Mouse (Mus musculus) frontal cortex, postnatal 25 days (tissue): ENCODE results near the gene Thrap3.

Experiments
- DNase-seq, 2 experiments: peaks; one replicate each; pipeline ENCODE4 v3.0.0; 2022; ENCODE audit warnings: low spot score in 2 of 2

Gene Thrap3

GRCm38 (mm10) chr4:126145396-126145795 lies 57.2 kb downstream of the Thrap3 start:
- no peak for DNase-seq

- no peak for DNase-seq
Measured at GRCm38 (mm10) chr4:126141021-126141420, 61.5 kb downstream of the Thrap3 start.

GRCm38 (mm10) chr4:126137773-126138172 lies 64.8 kb downstream of the Thrap3 start:
- DNase-seq: no peak

GRCm38 (mm10) chr4:126134639-126135038 lies 67.9 kb downstream of the Thrap3 start:
- no peak for DNase-seq

GRCm38 (mm10) chr4:126134236-126134635 lies 68.3 kb downstream of the Thrap3 start:
- no peak for DNase-seq

- DNase-seq: no peak
Measured at GRCm38 (mm10) chr4:126132636-126133264, 69.8 kb downstream of the Thrap3 start.

- no peak for DNase-seq
Measured at GRCm38 (mm10) chr4:126131290-126132121, 71.1 kb downstream of the Thrap3 start.

GRCm38 (mm10) chr4:126130502-126130901 lies 72.1 kb downstream of the Thrap3 start:
- DNase-seq: no peak

GRCm38 (mm10) chr4:126123309-126124040 lies 79.1 kb downstream of the Thrap3 start:
- no peak for DNase-seq

- DNase-seq: no peak
Measured at GRCm38 (mm10) chr4:126120506-126120905, 82.1 kb downstream of the Thrap3 start.

- DNase-seq: no peak
Measured at GRCm38 (mm10) chr4:126120052-126120451, 82.5 kb downstream of the Thrap3 start.

GRCm38 (mm10) chr4:126119051-126119450 lies 83.5 kb downstream of the Thrap3 start:
- no peak for DNase-seq

- DNase-seq: no peak
Measured at GRCm38 (mm10) chr4:126118651-126119050, 83.9 kb downstream of the Thrap3 start.

GRCm38 (mm10) chr4:126117116-126117515 lies 85.4 kb downstream of the Thrap3 start:
- DNase-seq: no peak

- no peak for DNase-seq
Measured at GRCm38 (mm10) chr4:126115871-126116521, 86.6 kb downstream of the Thrap3 start.

- DNase-seq: no peak
Measured at GRCm38 (mm10) chr4:126115411-126115810, 87.1 kb downstream of the Thrap3 start.
